Mouse (Mus musculus) embryonic facial prominence, embryonic 12.5 days (tissue): ENCODE measurements around the gene Ftl1. TPM values are rescaled to one million over a fixed set of nuclear protein-coding genes. Genes with fewer than 3 reads are reported as not detected.

Experiments used
- microRNA-seq: library from miRNA; unstranded; fragments of <30 nt; microRNA quantifications from one replicate; pipeline ENCODE4, GENCODE M21; 2017
- polyA plus RNA-seq: library from polyadenylated mRNA; unstranded; fragments of >200 nt; fragmentation: Nextera tagmentation; extraction: Ambion mirVana; gene quantifications from 2 replicates; pipeline ENCODE4 v1.2.1, GENCODE M21; 2016

The Ftl1 gene
- polyA plus RNA-seq, 1 experiment from 2014 or later = 5,211 TPM

Small RNA genes within 50 kb of the gene (microRNA-seq; reads per million reads assigned to microRNA genes)
- gene Gm22133 = not detected

Other genes starting within 250 kb of the Ftl1 start
- 1.4 and 2.3 TPM in 2 replicates for gene Dkkl1, start 247.7 kb downstream of the Ftl1 start, polyA plus RNA-seq
- 277 and 295 TPM in 2 replicates for gene Tead2, start 244.1 kb downstream of the Ftl1 start, polyA plus RNA-seq
- 2.3 TPM in 2 replicates for gene Cd37, start 220.8 kb downstream of the Ftl1 start, polyA plus RNA-seq
- gene Slc6a16, start 218.8 kb downstream of the Ftl1 start, polyA plus RNA-seq = 0.22 TPM in 1 of 2 replicates, not detected in the other
- gene Slc6a21, start 182.4 kb downstream of the Ftl1 start, polyA plus RNA-seq = not detected in 2 replicates
- gene Trpm4, start 126.1 kb downstream of the Ftl1 start, polyA plus RNA-seq = 16.1 and 18.5 TPM in 2 replicates
- 0.81 and 1.5 TPM in 2 replicates for gene Hrc, start 124.6 kb downstream of the Ftl1 start, polyA plus RNA-seq
- gene Ppfia3, start 92.9 kb downstream of the Ftl1 start, polyA plus RNA-seq = 8.8 and 9.2 TPM in 2 replicates
- gene Lin7b, start 89.3 kb downstream of the Ftl1 start, polyA plus RNA-seq = 1.2 and 1.9 TPM in 2 replicates
- 323 and 338 TPM in 2 replicates for gene Snrnp70, start 64.1 kb downstream of the Ftl1 start, polyA plus RNA-seq
- gene Kcna7, start 54.2 kb downstream of the Ftl1 start, polyA plus RNA-seq = 0.10 TPM in 1 of 2 replicates, not detected in the other
- 5.2 and 5.6 TPM in 2 replicates for gene Ntf5, start 46.2 kb downstream of the Ftl1 start, polyA plus RNA-seq
- 0.33 and 0.71 TPM in 2 replicates for gene Lhb, start 39.1 kb downstream of the Ftl1 start, polyA plus RNA-seq
- gene Gys1, start 25.0 kb downstream of the Ftl1 start, polyA plus RNA-seq = 43.2 and 45.4 TPM in 2 replicates
- gene Ruvbl2, start 21.8 kb downstream of the Ftl1 start, polyA plus RNA-seq = 149 and 151 TPM in 2 replicates
- gene Bax, start 7.0 kb upstream of the Ftl1 start, polyA plus RNA-seq = 220 and 224 TPM in 2 replicates
- 0.92 and 1.2 TPM in 2 replicates for gene Tulp2, start 22.0 kb upstream of the Ftl1 start, polyA plus RNA-seq
- gene Gm45808, start 26.9 kb upstream of the Ftl1 start, polyA plus RNA-seq = not detected in 2 replicates
- gene Dhdh, start 28.9 kb upstream of the Ftl1 start, polyA plus RNA-seq = 3.0 and 3.7 TPM in 2 replicates
- gene Nucb1, start 50.5 kb upstream of the Ftl1 start, polyA plus RNA-seq = 161 and 172 TPM in 2 replicates
- 24.1 and 25.6 TPM in 2 replicates for gene Ppp1r15a, start 66.4 kb upstream of the Ftl1 start, polyA plus RNA-seq
- gene Plekha4, start 66.4 kb upstream of the Ftl1 start, polyA plus RNA-seq = 3.0 and 3.2 TPM in 2 replicates
- gene Hsd17b14, start 95.0 kb upstream of the Ftl1 start, polyA plus RNA-seq = 0.56 and 1.5 TPM in 2 replicates
- 49.9 and 59.3 TPM in 2 replicates for gene Bcat2, start 110.3 kb upstream of the Ftl1 start, polyA plus RNA-seq
- gene Fgf21, start 155.6 kb upstream of the Ftl1 start, polyA plus RNA-seq = 0.17 TPM in 1 of 2 replicates, not detected in the other
- 0.56 and 0.61 TPM in 2 replicates for gene Fut1, start 157.4 kb upstream of the Ftl1 start, polyA plus RNA-seq
- gene Izumo1, start 161.9 kb upstream of the Ftl1 start, polyA plus RNA-seq = 0.10 and 0.23 TPM in 2 replicates
- gene Rasip1, start 167.6 kb upstream of the Ftl1 start, polyA plus RNA-seq = 16.4 and 16.8 TPM in 2 replicates
- 4.0 and 5.4 TPM in 2 replicates for gene Mamstr, start 180.1 kb upstream of the Ftl1 start, polyA plus RNA-seq
- gene Fut2, start 206.5 kb upstream of the Ftl1 start, polyA plus RNA-seq = 0.27 and 0.51 TPM in 2 replicates
- 0.67 and 0.73 TPM in 2 replicates for gene Ntn5, start 224.1 kb upstream of the Ftl1 start, polyA plus RNA-seq
- gene Sec1, start 234.5 kb upstream of the Ftl1 start, polyA plus RNA-seq = 2.9 and 3.1 TPM in 2 replicates
- gene Car11, start 240.0 kb upstream of the Ftl1 start, polyA plus RNA-seq = 11.5 and 14.1 TPM in 2 replicates
- 6.9 and 11.5 TPM in 2 replicates for gene Dbp, start 245.2 kb upstream of the Ftl1 start, polyA plus RNA-seq